Mouse (Mus musculus) heart, embryonic 12.5 days (tissue): ENCODE data around the gene Odaph. TPM values are rescaled to one million over a fixed set of nuclear protein-coding genes. Genes with fewer than 3 reads are reported as not detected.

ENCODE experiments used
- ATAC-seq: fragments of 200-750 bp; cut with Nextera tagmentation; 2 replicates; pipeline ENCODE4 v1.8.0; 2017; ENCODE audit warnings: moderate TSS enrichment, moderate library complexity; ENCODE audit not compliant: insufficient number of reproducible peaks, low FRiP score
- H3K27ac ChIP-seq: fragments of 300-500 bp; sonication (generic); 2 replicates; pipeline ENCODE4 v1.5.1; 2016; ENCODE audit warnings: mild to moderate bottlenecking, moderate library complexity; ENCODE audit not compliant: poor library complexity, severe bottlenecking
- H3K27me3 ChIP-seq: fragments of 300-500 bp; sonication (generic); replicated peaks from 2 replicates; pipeline ENCODE4 v1.6.1; 2016; ENCODE audit warnings: mild to moderate bottlenecking, moderate library complexity
- H3K36me3 ChIP-seq: fragments of 300-500 bp; sonication (generic); 2 replicates; pipeline ENCODE4 v1.6.1; 2016; ENCODE audit warnings: mild to moderate bottlenecking, moderate library complexity
- H3K4me1 ChIP-seq: fragments of 300-500 bp; sonication (generic); replicated peaks from 2 replicates; pipeline ENCODE4 v1.6.1; 2016; ENCODE audit warnings: mild to moderate bottlenecking
- H3K4me2 ChIP-seq: fragments of 300-500 bp; sonication (generic); 2 replicates; pipeline ENCODE4 v1.6.1; 2016; ENCODE audit warnings: mild to moderate bottlenecking, moderate library complexity
- H3K4me3 ChIP-seq: fragments of 300-500 bp; sonication (generic); 2 replicates; pipeline ENCODE4 v1.5.1; 2016; ENCODE audit warnings: mild to moderate bottlenecking
- H3K9ac ChIP-seq: fragments of 300-500 bp; sonication (generic); 2 replicates; pipeline ENCODE4 v1.6.1; 2016; ENCODE audit warnings: mild to moderate bottlenecking, moderate library complexity
- H3K9me3 ChIP-seq: fragments of 300-500 bp; sonication (generic); replicated peaks from 2 replicates; pipeline ENCODE4 v1.6.1; 2016; ENCODE audit warnings: mild to moderate bottlenecking, moderate library complexity
- WGBS: fragments of 180-500 bp; shearing (Covaris S2); methylation state at CpG from one replicate; pipeline ENCODE4 v1.1.7; 2016; 5-methylcytosine and 5-hydroxymethylcytosine counted together
- polyA plus RNA-seq: library from polyadenylated mRNA; unstranded; fragments of >200 nt; fragmentation: Nextera tagmentation; extraction: Ambion mirVana; gene quantifications from 2 replicates; pipeline ENCODE4 v1.2.1, GENCODE M21; 2016

The Odaph gene
- polyA plus RNA-seq, 1 experiment from 2014 or later: not detected

DNA sequence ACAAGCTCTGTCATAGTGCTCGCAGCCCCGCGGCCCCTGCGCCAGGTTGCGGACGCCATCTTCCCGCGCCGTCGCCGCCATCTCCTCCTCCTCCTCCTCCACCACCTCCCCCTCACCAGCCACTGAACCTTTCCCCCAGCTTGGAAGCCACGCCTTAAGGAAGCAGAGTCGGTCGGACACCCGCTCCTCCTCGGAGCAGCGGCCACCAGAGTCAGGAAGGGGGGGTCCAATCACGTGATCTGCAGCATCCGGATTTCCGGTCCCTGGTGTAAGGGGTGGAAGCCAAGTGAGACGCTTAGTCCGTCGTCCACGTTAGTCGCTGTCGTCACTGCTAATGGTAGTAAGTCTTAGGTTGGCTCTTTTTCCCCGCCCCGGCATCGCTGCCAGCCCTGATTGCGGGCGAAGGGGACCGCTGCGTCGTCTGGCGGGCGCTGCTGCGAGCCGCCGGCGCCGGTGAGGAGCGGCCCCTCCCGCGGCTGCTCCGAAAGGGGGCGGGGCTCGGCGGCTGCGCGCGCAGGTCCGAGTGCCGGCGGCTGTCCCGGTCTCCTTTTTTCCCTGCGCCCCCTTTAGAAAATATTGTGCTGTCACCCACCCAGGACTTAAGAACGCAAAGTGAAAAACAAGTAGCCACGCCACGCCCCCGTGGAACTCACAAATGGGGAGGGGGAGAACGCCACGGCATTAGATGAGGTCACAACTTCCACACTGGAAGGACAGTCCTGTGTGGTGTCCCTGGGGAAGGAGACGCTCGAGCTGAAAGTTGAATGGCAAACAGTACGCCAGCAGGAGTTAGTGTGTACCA is 24.4 kb upstream of the Odaph start, which contains the start of gene Rchy1:
Gene Rchy1 (minus strand): TSS at position 430 of the 802 bp plus-strand sequence.
- H3K27ac ChIP-seq: peak within 1 kb of the TSS; percentile 98
- H3K4me3 ChIP-seq: peak within 1 kb of the TSS; percentile 73
- H3K27me3 ChIP-seq: no peaks in the 10 kb centered on the region
- peaks cover 1% of the 10 kb centered on the region for H3K36me3 ChIP-seq
- peaks cover 18% of the 10 kb centered on the region for H3K4me1 ChIP-seq
- peak within 1 kb of the TSS; percentile 81 for H3K9ac ChIP-seq
- no peaks in the 10 kb centered on the region for H3K9me3 ChIP-seq
- H3K4me2 ChIP-seq: peak within 1 kb of the TSS; percentile 73
- ATAC-seq: peak; percentile 97
- WGBS: under 1% methylated on average over 65 of the region's 65 CpGs

- Histone ChIP-seq H3K9me3 (no peaks in the 10 kb centered on the region), H3K27me3 (no peaks in the 10 kb centered on the region), H3K27ac (no peak overlapping the region), H3K9ac (no peak overlapping the region), H3K36me3 (peaks cover 6% of the 10 kb centered on the region), H3K4me3 (no peak overlapping the region), H3K4me2 (no peak overlapping the region), H3K4me1 (0 out of 2 replicates have a peak, but pooled peaks cover 2% of the 10 kb centered on the region)
- no peak for ATAC-seq
- 88% methylated on average over 3 of the region's 3 CpGs for WGBS
Observed at GRCm38 (mm10) chr5:91972046-91972445, 15.2 kb upstream of the Odaph start.

GRCm38 (mm10) chr5:91974002-91974401 is 13.3 kb upstream of the Odaph start:
- H3K9ac ChIP-seq: no peak overlapping the region
- no peaks in the 10 kb centered on the region for H3K27me3 ChIP-seq
- H3K4me3 ChIP-seq: no peak overlapping the region
- ATAC-seq: no peak
- H3K4me2 ChIP-seq: no peak overlapping the region
- peaks cover 6% of the 10 kb centered on the region for H3K36me3 ChIP-seq
- no peaks in the 10 kb centered on the region for H3K9me3 ChIP-seq
- no peak overlapping the region for H3K27ac ChIP-seq
- H3K4me1 ChIP-seq: 0 out of 2 replicates have a peak, but pooled peaks cover 2% of the 10 kb centered on the region
- 84% methylated on average over 7 of the region's 7 CpGs for WGBS

GRCm38 (mm10) chr5:91975758-91976157 is 11.5 kb upstream of the Odaph start:
- 83% methylated on average over 9 of the region's 9 CpGs for WGBS
- Histone ChIP-seq H3K27ac (no peak overlapping the region), H3K36me3 (no peaks in the 10 kb centered on the region), H3K4me2 (no peak overlapping the region), H3K9me3 (no peaks in the 10 kb centered on the region), H3K27me3 (no peaks in the 10 kb centered on the region), H3K4me3 (no peak overlapping the region), H3K4me1 (0 out of 2 replicates have a peak, but pooled peaks cover 2% of the 10 kb centered on the region), H3K9ac (no peak overlapping the region)
- no peak for ATAC-seq

DNA sequence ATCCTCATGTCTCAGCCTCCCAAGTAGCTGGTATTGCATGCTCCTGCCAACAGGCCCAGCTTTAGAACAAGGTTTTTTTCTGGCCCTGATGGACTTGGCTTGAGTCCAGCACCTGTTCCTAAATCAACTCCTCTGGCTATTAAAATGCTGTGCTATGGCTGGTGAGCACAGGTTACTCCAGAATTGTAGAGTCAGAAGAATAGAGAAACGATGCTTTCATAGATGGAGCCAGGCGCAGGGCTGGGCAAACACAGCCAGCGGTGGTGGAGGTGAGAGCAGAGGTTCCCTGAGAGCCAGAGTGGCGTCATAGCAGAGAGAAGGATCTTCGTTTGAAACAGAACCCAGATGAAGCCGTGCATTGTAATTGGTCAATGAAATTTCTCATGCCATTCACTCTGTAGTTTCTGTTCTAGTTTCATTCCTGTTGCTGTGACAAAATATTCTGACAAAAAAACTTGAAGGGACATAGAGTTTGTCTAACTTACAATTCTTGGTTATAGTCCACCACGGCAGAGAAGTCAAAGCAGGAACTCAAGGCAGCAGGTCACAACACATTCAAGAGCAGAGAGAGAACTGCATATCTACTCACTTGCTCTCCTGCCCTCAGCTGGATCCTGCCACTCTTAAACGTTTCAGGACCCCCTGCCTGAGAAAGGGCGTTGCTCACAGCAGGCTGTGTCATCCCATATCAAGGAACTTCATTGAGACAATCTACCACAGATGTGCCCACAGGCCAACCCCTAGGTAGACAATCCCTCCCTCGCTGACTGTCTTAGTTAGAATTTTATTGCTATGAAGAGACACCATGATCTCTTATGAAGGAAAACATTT is 10.5 kb upstream of the Odaph start:
- Histone ChIP-seq H3K27me3 (no peaks in the 10 kb centered on the region), H3K9me3 (no peaks in the 10 kb centered on the region), H3K9ac (no peak overlapping the region), H3K4me3 (no peak overlapping the region), H3K27ac (no peak overlapping the region), H3K4me1 (0 out of 2 replicates have a peak, but pooled peaks cover 2% of the 10 kb centered on the region), H3K4me2 (no peak overlapping the region), H3K36me3 (no peaks in the 10 kb centered on the region)
- WGBS: 70% methylated on average over 10 of the region's 10 CpGs
- no peak for ATAC-seq

DNA sequence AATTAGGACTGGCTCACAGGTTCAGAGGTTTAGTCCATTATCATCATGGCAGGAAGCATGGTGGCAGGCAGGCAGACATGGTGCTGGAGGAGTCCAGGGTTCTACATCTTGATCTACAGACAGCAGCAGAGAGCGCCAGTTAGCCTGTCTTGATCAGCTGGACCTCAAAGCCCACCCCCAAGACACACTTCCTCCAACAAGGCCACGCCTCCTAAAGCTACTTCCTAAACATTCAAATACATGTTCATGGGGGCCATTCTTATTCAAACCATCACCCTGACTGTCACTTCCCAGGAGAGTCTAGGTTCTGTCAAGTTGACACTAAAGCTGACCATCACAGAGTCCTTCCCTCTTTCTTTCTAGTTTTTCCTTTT is 9.9 kb upstream of the Odaph start:
- no peak overlapping the region for H3K9ac ChIP-seq
- WGBS: 83% methylated on average over 2 of the region's 2 CpGs

GRCm38 (mm10) chr5:91981176-91981840 is 6.0 kb upstream of the Odaph start:
- Histone ChIP-seq H3K36me3 (no peaks in the 10 kb centered on the region), H3K9ac (no peak overlapping the region), H3K27me3 (no peaks in the 10 kb centered on the region), H3K4me1 (no peaks in the 10 kb centered on the region), H3K27ac (no peak overlapping the region), H3K4me3 (no peak overlapping the region), H3K4me2 (no peak overlapping the region), H3K9me3 (no peaks in the 10 kb centered on the region)
- no peak for ATAC-seq
- 86% methylated on average over 11 of the region's 11 CpGs for WGBS

More for the DNA sequence above, 9.9 kb upstream of the Odaph start:
- H3K4me1 ChIP-seq: 0 out of 2 replicates have a peak, but pooled peaks cover 2% of the 10 kb centered on the region
- H3K27ac ChIP-seq: no peak overlapping the region
- H3K4me3 ChIP-seq: no peak overlapping the region
- H3K9me3 ChIP-seq: no peaks in the 10 kb centered on the region
- H3K4me2 ChIP-seq: no peak overlapping the region
- H3K27me3 ChIP-seq: no peaks in the 10 kb centered on the region
- H3K36me3 ChIP-seq: no peaks in the 10 kb centered on the region
- no peak for ATAC-seq

DNA sequence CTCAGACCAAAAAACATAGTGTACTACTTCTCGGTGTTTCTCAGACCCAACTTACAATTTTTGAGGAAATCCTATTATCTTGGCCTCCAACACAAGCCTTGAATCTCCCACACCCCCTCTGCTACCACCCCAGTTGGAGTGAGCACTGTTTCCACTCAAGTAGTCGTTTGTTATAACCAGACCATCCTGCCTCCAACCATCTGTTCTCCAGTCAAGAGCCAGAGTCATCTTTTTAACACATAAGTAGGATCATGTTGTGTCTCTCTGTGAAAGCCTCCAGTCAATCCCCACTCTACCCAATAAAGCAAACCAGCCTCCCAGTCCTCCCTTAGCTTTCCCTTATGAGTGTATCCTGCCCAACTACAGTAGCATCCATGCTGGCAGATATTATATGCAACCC is 3.8 kb upstream of the Odaph start:
- no peaks in the 10 kb centered on the region for H3K36me3 ChIP-seq
- 63% methylated on average over 2 of the region's 2 CpGs for WGBS
- H3K27me3 ChIP-seq: no peaks in the 10 kb centered on the region
- ATAC-seq: no peak
- H3K4me1 ChIP-seq: no peaks in the 10 kb centered on the region
- H3K9me3 ChIP-seq: no peaks in the 10 kb centered on the region
- no peak overlapping the region for H3K27ac ChIP-seq
- H3K4me3 ChIP-seq: no peak overlapping the region
- H3K9ac ChIP-seq: no peak overlapping the region
- no peak overlapping the region for H3K4me2 ChIP-seq

DNA sequence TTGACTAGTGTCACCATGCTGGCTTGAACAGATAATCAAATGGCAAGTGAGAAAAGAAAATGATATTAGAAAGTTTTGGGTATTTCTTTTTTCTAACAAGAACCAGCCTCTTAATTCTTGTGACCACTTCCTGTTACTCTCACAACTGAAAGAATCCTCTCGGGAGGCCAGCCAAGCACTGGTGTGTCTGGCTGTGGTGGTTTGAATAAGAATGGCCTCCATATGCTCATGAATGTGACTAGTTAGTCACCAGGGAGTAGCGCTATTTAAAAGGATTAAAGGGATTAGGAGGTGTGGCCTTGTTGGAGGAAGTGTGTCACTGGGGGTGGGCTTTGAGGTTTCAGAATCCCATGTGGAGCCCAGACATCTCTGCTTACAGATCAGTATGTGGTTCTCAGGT is 1.6 kb upstream of the Odaph start:
- Histone ChIP-seq H3K4me2 (no peak overlapping the region), H3K27ac (no peak overlapping the region), H3K4me1 (no peaks in the 10 kb centered on the region), H3K9me3 (no peaks in the 10 kb centered on the region), H3K4me3 (no peak overlapping the region), H3K27me3 (no peaks in the 10 kb centered on the region), H3K36me3 (no peaks in the 10 kb centered on the region), H3K9ac (no peak overlapping the region)
- WGBS: 68% methylated on average over 2 of the region's 2 CpGs
- no peak for ATAC-seq

- no peaks in the 10 kb centered on the region for H3K4me1 ChIP-seq
- H3K4me3 ChIP-seq: no peak overlapping the region
- ATAC-seq: no peak
- H3K27ac ChIP-seq: no peak overlapping the region
- no peak overlapping the region for H3K4me2 ChIP-seq
- H3K27me3 ChIP-seq: no peaks in the 10 kb centered on the region
- H3K9me3 ChIP-seq: no peaks in the 10 kb centered on the region
- WGBS: 81% methylated on average over 2 of the region's 2 CpGs
- H3K36me3 ChIP-seq: no peaks in the 10 kb centered on the region
- no peak overlapping the region for H3K9ac ChIP-seq
Observed at GRCm38 (mm10) chr5:91987799-91988198, 524 bp downstream of the Odaph start.

DNA sequence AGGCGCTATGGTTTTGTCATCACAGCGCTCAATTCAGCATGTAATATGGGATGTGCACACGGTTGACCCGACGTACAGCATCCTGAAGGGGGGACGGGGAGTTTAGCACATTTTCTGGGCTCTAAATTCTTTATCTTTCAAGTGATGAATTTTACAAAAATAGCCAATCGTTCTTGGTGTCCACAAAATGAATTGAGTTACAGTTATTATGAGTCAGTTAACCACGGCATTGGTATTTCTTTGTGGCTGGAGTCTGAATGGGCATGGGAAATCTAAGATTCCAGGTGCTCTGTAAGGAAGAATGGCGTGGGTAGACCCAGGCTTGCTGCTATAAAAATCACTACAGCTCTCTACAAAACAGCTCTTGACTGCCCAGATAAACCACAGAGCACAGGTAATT is 2.0 kb downstream of the Odaph start:
- Histone ChIP-seq H3K9ac (no peak overlapping the region), H3K4me2 (no peak overlapping the region), H3K27ac (no peak overlapping the region), H3K27me3 (no peaks in the 10 kb centered on the region), H3K4me3 (no peak overlapping the region), H3K36me3 (no peaks in the 10 kb centered on the region), H3K9me3 (no peaks in the 10 kb centered on the region), H3K4me1 (no peaks in the 10 kb centered on the region)
- WGBS: 81% methylated on average over 9 of the region's 9 CpGs
- ATAC-seq: no peak
